Mouse (Mus musculus) hindbrain, embryonic 13.5 days (tissue): ENCODE data around the gene Sorcs3. TPM values are rescaled to one million over a fixed set of nuclear protein-coding genes. Genes with fewer than 3 reads are reported as not detected.
A peak's percentile ranks its signal among the peaks of the same experiment; 100 is the strongest.

Experiments
- ATAC-seq: fragments of 200-750 bp; cut with Nextera tagmentation; 2 replicates; pipeline ENCODE4 v1.8.0; 2017; ENCODE audit warnings: moderate TSS enrichment; ENCODE audit not compliant: low FRiP score
- H3K27ac ChIP-seq: fragments of 300-500 bp; sonication (generic); 2 replicates; pipeline ENCODE4 v1.5.1; 2015; ENCODE audit warnings: inconsistent platforms, mild to moderate bottlenecking, moderate library complexity
- H3K27me3 ChIP-seq: fragments of 300-500 bp; sonication (generic); 2 replicates; pipeline ENCODE4 v1.6.1; 2015; ENCODE audit warnings: mild to moderate bottlenecking, inconsistent platforms
- H3K36me3 ChIP-seq: fragments of 300-500 bp; sonication (generic); 2 replicates; pipeline ENCODE4 v1.6.1; 2015; ENCODE audit warnings: mild to moderate bottlenecking, inconsistent platforms
- H3K4me1 ChIP-seq: fragments of 300-500 bp; sonication (generic); replicated peaks from 2 replicates; pipeline ENCODE4 v1.6.1; 2015; ENCODE audit warnings: inconsistent platforms
- H3K4me2 ChIP-seq: fragments of 300-500 bp; sonication (generic); 2 replicates; pipeline ENCODE4 v1.6.1; 2015; ENCODE audit warnings: inconsistent platforms, mild to moderate bottlenecking, moderate library complexity
- H3K4me3 ChIP-seq: fragments of 300-500 bp; sonication (generic); 2 replicates; pipeline ENCODE4 v1.5.1; 2015; ENCODE audit warnings: mild to moderate bottlenecking, inconsistent platforms
- H3K9ac ChIP-seq: fragments of 300-500 bp; sonication (generic); 2 replicates; pipeline ENCODE4 v1.6.1; 2015; ENCODE audit warnings: mild to moderate bottlenecking, inconsistent platforms
- H3K9me3 ChIP-seq: fragments of 300-500 bp; sonication (generic); 2 replicates; pipeline ENCODE4 v1.6.1; 2016; ENCODE audit warnings: inconsistent platforms
- WGBS: fragments of 180-500 bp; shearing (Covaris S2); methylation state at CpG from one replicate; pipeline ENCODE4 v1.1.7; 2015; 5-methylcytosine and 5-hydroxymethylcytosine counted together
- polyA plus RNA-seq: library from polyadenylated mRNA; unstranded; fragments of >200 nt; fragmentation: Nextera tagmentation; extraction: Ambion mirVana; gene quantifications from 2 replicates; pipeline ENCODE4 v1.2.1, GENCODE M21; 2015

Sorcs3 gene
- polyA plus RNA-seq, 1 experiment from 2014 or later: 10.9 TPM

DNA sequence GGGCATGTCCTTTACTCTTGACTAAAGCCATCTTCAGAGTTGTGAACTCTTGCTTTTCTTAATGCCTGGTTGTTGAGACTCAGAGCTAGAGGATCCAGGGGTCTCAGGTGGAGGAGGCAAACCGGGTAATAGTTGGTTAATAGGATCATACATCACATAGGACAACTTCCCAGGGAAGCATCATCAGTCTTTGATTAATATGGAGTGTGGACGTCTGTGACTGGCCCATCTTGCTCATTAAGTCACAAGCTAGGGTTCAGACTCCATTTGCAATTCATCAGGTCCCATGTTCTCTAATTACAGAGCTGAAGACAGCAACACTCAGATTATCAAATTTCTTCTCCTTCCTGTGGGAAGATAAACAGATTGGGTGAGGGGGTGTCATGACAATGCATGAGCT lies 353.6 kb downstream of the Sorcs3 start:
- Histone ChIP-seq H3K9ac (no peak overlapping the region), H3K27ac (no peak overlapping the region), H3K9me3 (no peaks in the 10 kb centered on the region), H3K27me3 (no peaks in the 10 kb centered on the region), H3K4me2 (no peak overlapping the region), H3K4me1 (no peaks in the 10 kb centered on the region), H3K4me3 (no peak overlapping the region), H3K36me3 (no peaks in the 10 kb centered on the region)
- WGBS: 31% methylated on average over 2 of the region's 2 CpGs
- ATAC-seq: peak; percentile 65; the same call in 1 of the 2 replicates

DNA sequence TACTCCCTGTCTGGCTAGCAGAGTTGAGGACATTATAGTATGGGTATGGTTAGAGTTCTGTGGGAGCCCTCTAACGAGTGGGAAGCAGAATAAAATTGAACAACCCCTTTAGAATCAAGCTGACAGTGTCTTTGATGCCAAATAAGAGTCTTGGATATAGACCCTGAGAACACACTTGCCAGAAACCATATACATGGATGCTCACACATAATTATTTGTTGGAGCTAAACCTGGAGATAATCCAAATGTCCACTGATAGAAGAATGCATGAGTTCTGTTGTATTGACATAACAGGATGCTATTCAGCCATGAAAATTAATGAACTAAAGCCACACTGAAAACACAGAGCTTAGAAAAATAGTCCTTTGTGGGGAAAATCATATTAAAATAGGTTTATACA lies 369.9 kb downstream of the Sorcs3 start:
- Histone ChIP-seq H3K36me3 (no peaks in the 10 kb centered on the region), H3K27me3 (no peaks in the 10 kb centered on the region), H3K9ac (no peak overlapping the region), H3K9me3 (no peaks in the 10 kb centered on the region), H3K27ac (no peak overlapping the region), H3K4me2 (no peak overlapping the region), H3K4me1 (no peaks in the 10 kb centered on the region), H3K4me3 (no peak overlapping the region)
- no peak for ATAC-seq
- WGBS: 54% methylated on average over 1 of the region's 1 CpGs

DNA sequence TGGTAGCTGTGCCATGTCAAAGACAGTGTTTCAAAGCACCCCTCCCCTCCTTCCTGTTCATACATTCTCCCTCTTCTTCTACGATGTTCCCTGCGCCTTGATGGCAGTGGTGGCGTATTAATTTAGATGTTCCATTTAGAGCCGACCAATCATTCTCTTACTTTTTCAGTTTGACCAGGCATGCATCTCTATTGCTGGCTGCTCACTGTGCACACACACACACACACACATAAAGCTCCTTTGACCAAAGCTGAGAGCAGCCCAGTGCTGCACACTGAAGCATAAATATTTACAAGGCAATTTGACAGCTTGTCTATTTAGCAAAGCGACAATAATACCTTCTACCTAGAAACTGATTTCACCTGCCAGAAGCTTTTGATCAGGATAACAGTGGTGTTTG lies 371.3 kb downstream of the Sorcs3 start:
- Histone ChIP-seq H3K4me3 (no peak overlapping the region), H3K9me3 (no peaks in the 10 kb centered on the region), H3K36me3 (no peaks in the 10 kb centered on the region), H3K27me3 (no peaks in the 10 kb centered on the region), H3K4me2 (no peak overlapping the region), H3K9ac (no peak overlapping the region), H3K4me1 (no peaks in the 10 kb centered on the region), H3K27ac (no peak overlapping the region)
- 54% methylated on average over 5 of the region's 5 CpGs for WGBS
- no peak for ATAC-seq

DNA sequence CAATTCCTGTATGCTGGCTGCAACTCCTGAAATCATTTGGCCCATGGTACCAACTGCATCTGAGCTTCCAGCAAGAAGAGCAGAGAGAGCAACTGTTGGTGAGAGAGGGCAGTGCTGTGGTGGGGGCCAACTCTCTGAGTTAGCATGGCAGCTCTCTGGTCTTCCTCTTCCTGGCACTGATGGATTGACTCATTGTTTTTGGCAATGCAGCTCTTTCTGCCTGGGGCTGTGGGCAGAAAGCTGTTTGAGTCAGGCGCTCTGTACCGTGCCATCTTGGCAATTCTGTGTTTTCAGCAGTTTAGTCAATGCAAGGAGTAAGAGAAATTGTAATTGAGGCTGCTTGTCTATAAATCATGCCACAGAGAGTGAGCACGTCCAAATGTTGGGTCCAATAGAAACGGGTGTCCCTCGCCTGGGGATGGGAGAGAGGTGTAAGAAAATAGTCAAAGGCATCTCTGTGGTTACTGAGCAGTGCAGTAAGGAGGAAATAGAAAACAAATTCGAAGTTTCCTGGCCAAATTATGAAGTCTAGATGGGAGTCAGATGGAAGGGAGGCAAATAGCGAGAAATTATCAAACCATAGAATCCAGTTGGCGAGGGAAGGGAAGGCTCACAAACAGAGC lies 379.2 kb downstream of the Sorcs3 start:
- Histone ChIP-seq H3K9me3 (no peaks in the 10 kb centered on the region), H3K9ac (no peak overlapping the region), H3K27me3 (no peaks in the 10 kb centered on the region), H3K27ac (no peak overlapping the region), H3K4me2 (no peak overlapping the region), H3K36me3 (no peaks in the 10 kb centered on the region), H3K4me1 (no peaks in the 10 kb centered on the region), H3K4me3 (no peak overlapping the region)
- no peak for ATAC-seq
- 69% methylated on average over 8 of the region's 8 CpGs for WGBS

DNA sequence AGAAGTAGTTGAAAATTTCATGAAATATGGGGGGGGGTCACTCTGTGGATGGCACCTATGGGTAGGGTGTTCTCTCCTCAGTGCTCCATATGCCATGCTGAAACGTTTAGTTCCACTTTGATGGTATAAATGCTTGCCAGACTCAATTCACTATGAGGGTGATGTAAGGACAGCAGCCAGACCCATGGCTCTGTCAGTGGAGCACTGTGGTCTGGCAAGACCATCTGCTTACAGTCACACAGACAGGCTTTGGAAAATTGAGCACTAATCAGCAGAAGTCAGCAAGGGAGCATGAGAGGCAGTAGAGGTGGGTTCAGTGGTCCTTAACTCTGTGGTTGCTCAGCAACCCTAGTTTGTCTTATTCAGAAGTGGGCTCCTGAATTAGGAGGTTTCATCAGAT lies 411.1 kb downstream of the Sorcs3 start:
- Histone ChIP-seq H3K4me2 (no peak overlapping the region), H3K27ac (no peak overlapping the region), H3K27me3 (no peaks in the 10 kb centered on the region), H3K9me3 (no peaks in the 10 kb centered on the region), H3K36me3 (no peaks in the 10 kb centered on the region), H3K4me3 (no peak overlapping the region), H3K9ac (no peak overlapping the region), H3K4me1 (no peaks in the 10 kb centered on the region)
- no peak for ATAC-seq
- WGBS: 48% methylated on average over 1 of the region's 1 CpGs

GRCm38 (mm10) chr19:48630671-48631327 lies 425.0 kb downstream of the Sorcs3 start:
- Histone ChIP-seq H3K27me3 (no peaks in the 10 kb centered on the region), H3K4me3 (no peak overlapping the region), H3K4me1 (peaks cover 20% of the 10 kb centered on the region; the same call in 1 of the 2 replicates), H3K9me3 (no peaks in the 10 kb centered on the region), H3K4me2 (no peak overlapping the region), H3K36me3 (no peaks in the 10 kb centered on the region), H3K27ac (no peak overlapping the region), H3K9ac (no peak overlapping the region)
- 0 out of 2 replicates have a peak, but pooled peaks have one; percentile 52 for ATAC-seq
- 32% methylated on average over 6 of the region's 6 CpGs for WGBS

DNA sequence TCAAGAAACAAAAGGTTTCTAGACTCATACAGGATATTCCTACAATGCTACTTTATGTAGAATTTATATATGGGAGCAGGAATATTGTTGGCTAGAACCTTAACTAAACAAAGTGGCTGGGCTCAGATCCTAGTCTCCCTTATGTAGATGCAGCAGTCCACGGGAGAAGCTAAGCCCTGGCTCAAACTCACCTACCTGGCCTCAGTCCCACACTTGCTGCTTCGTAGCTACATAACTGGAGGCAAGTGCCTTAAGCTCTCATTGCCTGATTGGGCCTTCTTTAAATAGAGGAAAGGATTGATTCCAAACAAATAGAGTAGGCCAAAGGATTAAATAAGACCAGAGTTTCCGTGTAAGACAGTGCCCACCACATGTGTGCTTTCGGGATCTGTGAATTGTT lies 436.7 kb downstream of the Sorcs3 start:
- Histone ChIP-seq H3K9me3 (no peaks in the 10 kb centered on the region), H3K4me2 (no peak overlapping the region), H3K27me3 (no peaks in the 10 kb centered on the region), H3K4me1 (peaks cover 2% of the 10 kb centered on the region; the same call in 1 of the 2 replicates), H3K36me3 (no peaks in the 10 kb centered on the region), H3K27ac (no peak overlapping the region), H3K9ac (no peak overlapping the region), H3K4me3 (no peak overlapping the region)
- ATAC-seq: no peak
- 84% methylated on average over 4 of the region's 4 CpGs for WGBS

GRCm38 (mm10) chr19:48649941-48650340 lies 444.1 kb downstream of the Sorcs3 start:
- WGBS: 76% methylated on average over 2 of the region's 2 CpGs
- H3K4me3 ChIP-seq: no peak overlapping the region
- ATAC-seq: no peak
- H3K9ac ChIP-seq: no peak overlapping the region
- H3K9me3 ChIP-seq: no peaks in the 10 kb centered on the region
- H3K36me3 ChIP-seq: no peaks in the 10 kb centered on the region
- no peak overlapping the region for H3K4me2 ChIP-seq
- H3K27me3 ChIP-seq: no peaks in the 10 kb centered on the region
- H3K27ac ChIP-seq: no peak overlapping the region
- 0 out of 2 replicates have a peak, but pooled peaks cover 2% of the 10 kb centered on the region for H3K4me1 ChIP-seq

DNA sequence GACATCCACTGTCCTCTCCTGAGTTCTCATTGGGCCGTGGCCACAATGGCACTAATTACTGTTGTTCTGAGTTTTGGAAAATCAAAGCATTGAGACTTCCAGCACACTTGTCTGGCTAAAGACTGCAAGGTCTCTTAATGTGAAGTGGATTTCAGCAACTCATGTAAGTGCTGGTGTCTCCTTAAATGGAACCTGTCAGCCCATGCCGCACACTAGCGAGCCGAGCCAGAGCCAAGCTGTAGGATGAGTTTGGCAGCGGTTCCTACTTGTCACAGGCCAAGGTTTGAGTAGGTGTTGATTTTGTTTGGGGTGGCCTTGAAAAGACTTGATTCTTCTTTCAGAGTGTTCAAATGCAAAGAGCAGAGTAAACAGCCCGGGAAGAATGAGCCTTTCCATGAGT lies 445.8 kb downstream of the Sorcs3 start:
- H3K27ac ChIP-seq: no peak overlapping the region
- no peak overlapping the region for H3K4me2 ChIP-seq
- 78% methylated on average over 6 of the region's 6 CpGs for WGBS

DNA sequence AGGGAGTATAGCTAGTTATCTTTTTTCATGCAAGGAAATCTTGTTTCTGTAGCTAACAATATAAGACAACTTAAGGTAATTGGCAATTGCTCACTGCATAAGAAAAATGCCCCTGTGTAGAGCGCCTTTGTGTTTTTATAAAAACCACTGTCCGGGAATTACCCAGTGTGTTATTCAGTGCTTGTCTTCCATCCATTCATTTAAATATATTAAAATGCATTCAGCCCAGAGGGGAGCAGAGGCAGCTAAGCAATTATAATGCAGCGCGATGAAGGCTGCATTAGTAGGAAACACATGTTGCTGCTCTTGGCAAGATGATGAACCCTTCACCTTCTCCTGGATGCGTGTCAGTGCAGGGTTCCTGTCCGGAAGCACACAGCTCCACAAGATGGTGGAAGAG lies 454.4 kb downstream of the Sorcs3 start:
- no peak overlapping the region for H3K9ac ChIP-seq
- no peaks in the 10 kb centered on the region for H3K27me3 ChIP-seq
- no peak overlapping the region for H3K4me3 ChIP-seq
- peaks cover 13% of the 10 kb centered on the region for H3K4me1 ChIP-seq
- WGBS: 24% methylated on average over 6 of the region's 6 CpGs
- no peaks in the 10 kb centered on the region for H3K36me3 ChIP-seq
- H3K4me2 ChIP-seq: no peak overlapping the region
- no peaks in the 10 kb centered on the region for H3K9me3 ChIP-seq
- no peak for ATAC-seq
- H3K27ac ChIP-seq: 0 out of 2 replicates have a peak overlapping the region, but pooled peaks have one; percentile 15

More for the DNA sequence above, 445.8 kb downstream of the Sorcs3 start:
- H3K36me3 ChIP-seq: no peaks in the 10 kb centered on the region
- no peaks in the 10 kb centered on the region for H3K27me3 ChIP-seq
- H3K9ac ChIP-seq: no peak overlapping the region
- no peaks in the 10 kb centered on the region for H3K9me3 ChIP-seq
- H3K4me1 ChIP-seq: no peaks in the 10 kb centered on the region
- no peak for ATAC-seq
- no peak overlapping the region for H3K4me3 ChIP-seq

- no peak overlapping the region for H3K4me3 ChIP-seq
- H3K9ac ChIP-seq: no peak overlapping the region
- H3K4me1 ChIP-seq: peaks cover 4% of the 10 kb centered on the region; the same call in 1 of the 2 replicates
- no peaks in the 10 kb centered on the region for H3K36me3 ChIP-seq
- no peak for ATAC-seq
- H3K27me3 ChIP-seq: no peaks in the 10 kb centered on the region
- H3K4me2 ChIP-seq: no peak overlapping the region
- H3K9me3 ChIP-seq: no peaks in the 10 kb centered on the region; the same call in 1 of the 2 replicates
- WGBS: 92% methylated on average over 1 of the region's 1 CpGs
- no peak overlapping the region for H3K27ac ChIP-seq
Measured at GRCm38 (mm10) chr19:48679896-48680295, 474.1 kb downstream of the Sorcs3 start.

DNA sequence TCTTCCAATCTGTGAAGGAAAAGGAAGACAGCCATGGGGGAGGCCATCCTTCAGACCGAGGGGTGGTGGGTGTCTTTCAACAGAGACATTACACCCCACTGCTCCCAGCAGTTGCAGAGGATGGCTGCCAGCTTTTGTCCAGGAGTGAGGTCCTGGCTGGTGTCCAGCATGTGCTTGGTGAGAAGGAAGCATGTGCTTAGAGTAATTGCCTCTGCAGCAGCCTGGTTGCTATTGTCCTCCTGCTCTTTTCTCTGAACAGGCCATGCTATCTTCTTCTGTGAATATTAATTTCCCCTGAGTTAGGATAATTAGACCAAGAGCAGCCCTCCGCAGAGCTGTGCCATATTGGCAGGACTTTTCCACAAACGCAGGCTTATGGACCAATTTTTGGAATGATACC lies 476.7 kb downstream of the Sorcs3 start:
- Histone ChIP-seq H3K4me2 (no peak overlapping the region), H3K9ac (no peak overlapping the region), H3K27me3 (no peaks in the 10 kb centered on the region), H3K9me3 (no peaks in the 10 kb centered on the region), H3K36me3 (no peaks in the 10 kb centered on the region), H3K4me1 (peaks cover 12% of the 10 kb centered on the region), H3K4me3 (no peak overlapping the region), H3K27ac (no peak overlapping the region)
- peak; percentile 52 for ATAC-seq
- WGBS: 54% methylated on average over 3 of the region's 3 CpGs

DNA sequence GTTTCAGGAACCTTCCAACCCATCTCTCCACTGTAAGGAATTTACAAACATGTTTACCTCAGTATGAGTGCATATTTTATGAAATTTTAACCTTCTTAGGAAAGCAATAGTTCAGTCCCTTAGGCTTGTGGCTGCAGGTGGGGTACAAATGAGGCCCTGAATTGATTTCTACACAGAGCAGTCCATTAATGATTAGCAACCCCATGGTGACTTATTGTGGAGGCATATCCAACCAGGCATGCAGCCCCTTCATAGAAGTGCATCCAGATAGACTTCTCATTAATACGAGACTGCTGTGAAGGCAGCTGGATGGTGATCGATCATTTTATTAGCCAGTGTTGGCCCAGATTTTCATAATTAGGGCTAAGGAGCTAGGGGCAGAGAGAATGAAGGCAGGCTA lies 480.5 kb downstream of the Sorcs3 start:
- Histone ChIP-seq H3K9ac (no peak overlapping the region), H3K27me3 (no peaks in the 10 kb centered on the region), H3K9me3 (no peaks in the 10 kb centered on the region), H3K4me1 (peaks cover 12% of the 10 kb centered on the region), H3K4me2 (no peak overlapping the region), H3K36me3 (no peaks in the 10 kb centered on the region), H3K4me3 (no peak overlapping the region), H3K27ac (no peak overlapping the region)
- 35% methylated on average over 2 of the region's 2 CpGs for WGBS
- no peak for ATAC-seq
